Mouse (Mus musculus): ENCODE data around the gene Cabp4. TPM values are rescaled to one million over a fixed set of nuclear protein-coding genes. Genes with fewer than 3 reads are reported as not detected.
"Not testable (repeated sequence)": the region's sequence is repeated elsewhere in the genome, so short reads cannot be mapped to it uniquely, and the experiment has no call there.

The Cabp4 gene
- total RNA-seq, 2 experiments from 2014 or later: 0.69 to 1.9 TPM

DNA sequence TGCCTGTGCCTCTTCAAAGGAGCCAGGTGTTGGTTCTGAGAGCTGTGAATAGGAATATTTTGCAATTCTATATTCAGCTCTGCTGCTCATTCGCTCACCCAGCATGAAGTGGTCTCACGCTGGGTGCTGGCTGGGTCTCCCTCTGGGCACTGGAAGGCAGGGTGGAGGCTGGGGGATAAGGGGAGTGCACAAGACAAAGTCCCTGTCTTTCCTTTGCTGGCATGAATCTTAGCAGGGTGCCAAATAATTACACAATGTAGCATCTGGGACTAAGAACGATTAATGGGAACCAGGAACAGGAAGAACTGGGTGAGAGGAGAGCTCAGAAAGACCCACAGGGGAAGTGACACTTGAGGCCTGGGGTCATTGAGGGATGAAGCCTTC lies 3.2 kb upstream of the Cabp4 start:
- DNase-seq: no peak

DNA sequence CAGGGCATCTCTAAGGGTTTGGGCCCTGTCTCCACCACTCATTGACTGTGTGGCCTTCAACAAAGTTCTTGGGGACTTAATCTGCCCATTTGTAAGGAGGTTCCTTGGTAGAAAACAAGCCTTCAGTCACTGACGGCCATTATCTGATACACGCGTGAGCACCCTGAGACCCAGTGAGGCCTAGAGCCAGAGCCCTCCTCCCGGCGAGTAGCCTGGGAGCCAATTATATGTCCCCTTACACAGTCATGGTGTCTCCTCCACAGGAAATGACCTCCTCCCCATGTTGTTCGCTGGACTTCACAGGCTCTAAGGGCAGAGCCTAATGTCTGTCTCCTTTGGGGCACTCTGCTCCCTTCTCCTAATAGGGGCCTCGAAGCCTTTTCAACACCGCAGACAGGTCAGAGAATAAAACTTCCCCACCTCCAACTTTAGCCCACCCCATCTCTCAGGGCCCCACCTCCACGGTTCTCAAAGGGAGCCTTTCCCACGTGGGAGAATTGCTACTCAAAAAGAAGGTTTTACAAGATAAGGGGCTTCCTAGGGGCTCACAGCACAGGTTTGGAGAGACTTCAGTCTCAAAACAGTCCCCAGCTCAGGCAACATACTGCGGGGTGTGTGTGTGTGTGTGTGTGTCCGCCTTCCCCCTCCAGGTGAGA lies 2.7 kb upstream of the Cabp4 start:
- no peak for DNase-seq

GRCm38 (mm10) chr19:4145936-4146335 lies 2.1 kb upstream of the Cabp4 start:
- no peak for DNase-seq

DNA sequence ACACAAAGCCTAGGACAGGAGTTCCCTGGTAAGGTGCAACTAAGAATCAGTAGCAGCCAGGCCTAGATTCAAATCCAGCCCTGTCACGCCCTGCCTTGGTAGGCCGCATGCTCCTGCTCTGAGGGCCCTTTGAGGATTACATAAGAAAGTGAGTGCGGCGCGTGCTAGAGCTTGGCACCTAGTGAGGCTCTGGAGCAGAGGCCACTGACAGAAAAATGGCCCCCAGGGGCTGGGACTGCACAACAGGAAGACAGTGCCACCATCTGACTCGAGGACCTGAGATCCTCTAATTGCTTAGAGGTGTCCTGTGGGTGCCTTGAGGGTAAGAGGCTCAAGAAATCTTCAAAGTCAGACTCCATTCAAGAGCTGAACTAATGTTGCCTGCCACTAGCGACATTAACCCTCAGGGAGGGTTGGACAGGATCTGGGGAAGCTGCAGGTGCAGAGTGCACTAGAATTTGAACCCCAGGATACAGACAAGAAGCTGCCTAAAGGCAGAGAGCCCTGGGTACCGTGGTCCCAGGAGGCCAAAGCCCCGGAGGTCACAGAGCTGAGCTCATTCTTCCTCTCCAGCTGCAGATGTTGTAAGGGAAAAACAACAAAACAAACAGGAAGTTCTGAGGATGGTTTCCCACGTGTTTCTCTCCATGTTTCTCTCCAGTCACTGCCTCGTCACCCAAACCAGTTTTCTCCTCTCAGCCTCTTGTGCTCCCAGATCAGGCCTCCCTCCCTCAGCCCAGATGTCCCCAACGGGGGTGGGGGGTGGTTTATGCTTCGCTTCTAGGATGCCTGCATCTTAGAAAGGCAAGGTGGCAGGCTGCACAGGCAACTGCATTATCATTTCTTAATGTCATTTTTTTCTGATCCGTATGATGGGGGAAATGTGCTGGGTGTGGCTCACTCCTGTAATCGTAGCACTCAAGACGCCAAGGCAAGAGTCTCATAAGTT lies 991 bp upstream of the Cabp4 start:
- DNase-seq: peak; percentile 62

GRCm38 (mm10) chr19:4142416-4143173 lies 1.2 kb downstream of the Cabp4 start:
- DNase-seq: peak; percentile 59

GRCm38 (mm10) chr19:4140147-4140546 lies 3.7 kb downstream of the Cabp4 start:
- DNase-seq: no peak

DNA sequence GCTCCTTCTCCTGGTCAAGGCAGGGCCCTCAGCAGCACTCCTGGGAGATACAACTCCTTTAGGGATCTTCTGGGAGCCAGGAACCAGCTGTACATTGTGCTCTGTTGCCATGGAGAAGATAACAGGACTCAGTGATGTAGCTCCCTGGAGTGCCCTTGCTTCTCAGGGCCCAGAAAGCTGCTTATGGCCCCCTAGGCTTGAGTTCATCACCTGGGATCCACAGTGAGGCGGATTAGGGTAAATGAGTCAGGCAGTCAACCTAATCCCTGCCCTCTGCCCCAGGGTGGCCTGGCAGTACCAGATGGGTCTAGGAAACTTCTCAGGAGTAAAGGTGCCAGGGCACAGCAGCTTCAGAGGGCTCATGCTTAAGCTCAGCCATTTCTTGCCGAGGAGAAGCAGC lies 4.4 kb downstream of the Cabp4 start, which contains the start of gene Gpr152:
TSS of gene Gpr152 (plus strand) at position 342 of the 400 bp plus-strand sequence.
- DNase-seq: no peak

- no peak for DNase-seq
Observed at GRCm38 (mm10) chr19:4137913-4138312, 5.9 kb downstream of the Cabp4 start.

DNA sequence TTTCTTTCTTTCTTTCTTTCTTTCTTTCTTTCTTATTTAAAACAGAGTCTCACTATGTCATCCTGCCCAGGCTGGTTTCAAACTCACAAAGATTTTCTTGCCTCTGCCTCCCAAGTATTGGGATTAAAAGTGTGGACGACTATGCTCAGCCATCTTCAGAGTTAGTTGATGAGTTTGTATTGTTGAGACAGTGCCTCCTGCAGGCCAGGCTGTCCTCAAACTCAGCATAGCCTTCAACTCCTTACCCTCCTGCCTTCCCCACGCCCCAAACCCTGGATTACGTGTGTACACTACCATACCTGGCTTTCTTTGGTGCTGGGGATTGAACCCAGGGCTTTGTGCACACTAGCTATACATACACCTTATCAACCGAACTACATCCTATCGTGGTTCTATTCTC lies 7.4 kb downstream of the Cabp4 start:
- no peak for DNase-seq

DNA sequence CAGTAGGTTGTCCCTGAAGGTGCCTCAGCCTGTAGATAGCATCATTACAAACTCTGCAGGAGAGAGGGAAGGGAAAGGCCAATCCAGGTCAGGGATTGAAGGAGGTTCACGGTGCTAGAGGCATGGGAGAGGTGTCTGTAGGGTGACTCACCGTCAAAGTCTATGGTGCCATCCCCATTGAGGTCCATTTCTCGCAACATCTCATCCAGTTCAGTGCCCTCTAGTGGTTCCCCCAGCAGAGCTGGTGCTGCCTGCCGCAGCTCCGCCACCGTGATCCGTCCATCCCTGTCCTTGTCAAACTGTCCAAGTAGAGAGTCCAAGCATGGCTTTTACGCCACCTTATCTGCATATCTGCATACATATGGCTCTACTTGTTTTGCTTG lies 7.9 kb downstream of the Cabp4 start:
- not testable (repeated sequence) for DNase-seq

DNA sequence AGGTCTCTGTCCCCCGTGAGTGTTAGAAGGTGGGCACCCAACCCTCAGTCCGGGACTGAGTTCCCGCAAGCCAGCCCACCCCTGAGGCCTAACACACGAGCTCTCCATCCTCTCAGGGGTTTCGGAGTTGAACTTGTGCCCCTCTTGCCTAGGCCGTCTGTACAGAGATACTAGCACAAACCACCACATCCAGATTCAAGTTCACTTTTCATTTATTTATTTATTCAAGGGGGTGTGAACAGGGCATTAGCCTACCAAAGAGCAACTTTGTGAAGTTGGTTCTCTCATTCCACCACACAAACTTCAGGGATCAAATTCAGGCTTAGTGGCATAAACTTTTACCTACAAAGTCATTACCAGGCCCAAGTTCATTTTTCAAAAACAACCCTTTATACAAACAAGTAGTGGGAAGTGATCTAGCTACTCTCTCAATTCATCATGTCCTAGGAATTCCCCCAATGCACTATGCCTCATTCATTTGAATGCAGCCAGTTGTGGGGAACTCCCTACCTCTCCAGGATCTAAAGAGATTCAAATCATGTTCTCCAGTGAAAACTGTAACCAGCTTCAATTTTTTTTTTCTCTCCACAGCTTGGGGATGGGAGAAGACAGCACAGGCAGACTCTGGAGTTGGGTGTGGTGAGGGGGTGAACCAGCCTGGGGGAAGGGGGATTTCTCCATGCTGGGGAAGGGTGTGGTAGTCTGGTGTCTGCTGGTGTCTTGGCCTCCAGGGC lies 8.4 kb downstream of the Cabp4 start:
- DNase-seq: not testable (repeated sequence)

- DNase-seq: no peak
Observed at GRCm38 (mm10) chr19:4134354-4134753, 9.5 kb downstream of the Cabp4 start.

DNA sequence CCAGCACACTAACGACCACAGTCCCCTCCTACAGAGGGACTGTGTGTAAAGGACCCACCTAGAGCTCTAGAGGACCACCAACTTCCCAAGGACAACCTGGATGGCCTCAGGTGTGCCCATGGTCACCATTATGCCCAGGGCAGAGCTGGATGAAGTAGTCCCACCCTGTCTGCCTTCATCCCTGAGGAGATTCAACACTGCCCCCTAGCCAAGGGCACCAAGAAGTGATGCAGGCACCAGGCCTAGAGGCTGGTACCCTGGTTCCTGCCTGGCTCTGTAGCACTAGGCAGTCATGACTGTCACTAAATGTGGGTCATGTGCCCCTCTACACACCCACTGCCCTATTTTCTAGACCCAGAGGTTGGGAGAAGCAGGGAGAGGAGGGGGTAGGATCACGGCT lies 12.1 kb downstream of the Cabp4 start:
- DNase-seq: no peak

DNA sequence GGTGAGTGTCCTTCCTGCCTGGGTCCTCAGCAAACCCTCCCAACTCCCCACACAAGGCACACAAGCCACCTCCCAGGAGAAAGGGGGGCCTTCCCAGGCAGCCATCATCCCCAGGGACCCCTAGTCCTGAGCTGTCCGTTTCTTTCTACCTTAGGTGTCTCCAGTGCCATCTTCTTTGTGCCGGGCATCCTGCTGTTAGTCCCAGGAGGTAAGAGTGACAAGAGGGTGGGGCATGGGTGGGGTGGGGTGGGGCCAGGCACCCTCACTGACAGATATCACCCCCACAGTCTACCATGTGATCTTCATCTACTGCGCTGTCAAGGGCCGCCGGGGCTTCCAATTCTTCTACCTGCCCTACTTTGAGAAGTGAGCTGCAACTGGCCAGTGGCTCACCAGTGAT lies 12.8 kb downstream of the Cabp4 start:
- no peak for DNase-seq

- DNase-seq: no peak
Observed at GRCm38 (mm10) chr19:4130106-4130505, 13.7 kb downstream of the Cabp4 start.

- DNase-seq: no peak
Observed at GRCm38 (mm10) chr19:4129462-4129861, 14.4 kb downstream of the Cabp4 start.

GRCm38 (mm10) chr19:4126759-4127495 lies 16.9 kb downstream of the Cabp4 start:
- DNase-seq: no peak

GRCm38 (mm10) chr19:4125741-4126696 lies 17.8 kb downstream of the Cabp4 start, which contains the start of gene Aip:
Gene Aip (minus strand): TSS chr19:4125858.
- peak; percentile 99 for DNase-seq

DNA sequence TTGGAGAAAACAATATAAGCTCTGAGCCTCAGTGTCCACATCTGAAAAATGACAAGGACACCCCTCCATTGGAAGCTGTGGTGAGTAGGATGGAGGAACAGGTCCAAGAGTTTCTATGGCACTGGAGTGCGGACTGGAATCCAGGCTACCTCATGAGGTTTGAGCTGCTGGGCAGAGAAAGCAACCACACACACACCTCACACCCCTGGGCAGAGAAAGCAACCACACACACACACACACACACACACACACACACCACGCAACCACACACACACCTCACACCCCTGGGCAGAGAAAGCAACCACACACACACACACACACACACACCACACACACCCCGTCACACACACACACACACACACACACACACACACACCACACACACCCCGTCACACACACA lies 18.6 kb downstream of the Cabp4 start:
- DNase-seq: peak; percentile 43

GRCm38 (mm10) chr19:4124432-4124831 lies 19.4 kb downstream of the Cabp4 start:
- DNase-seq: no peak
